Mouse (Mus musculus) common myeloid progenitor, adult 5-6 weeks (primary cell): ENCODE measurements around the gene Snd1. TPM values are rescaled to one million over a fixed set of nuclear protein-coding genes. Genes with fewer than 3 reads are reported as not detected.

Experiments used
- ATAC-seq: replicated peaks from 2 replicates; pipeline ENCODE4 v1.8.0; 2016; ENCODE audit warnings: low read depth, mild to moderate bottlenecking, moderate TSS enrichment, inconsistent platforms; ENCODE audit not compliant: poor library complexity, severe bottlenecking
- total RNA-seq: library from RNA; stranded (forward); fragments of 200-1000, 187-1606 nt; gene quantifications from 2 replicates; pipeline ENCODE4 v1.2.3, GENCODE M21; 2017

Gene Snd1
- total RNA-seq, 1 experiment from 2014 or later: 176 TPM

- no peak for ATAC-seq
Measured at GRCm38 (mm10) chr6:28681521-28682457, 206.8 kb downstream of the Snd1 start.

DNA sequence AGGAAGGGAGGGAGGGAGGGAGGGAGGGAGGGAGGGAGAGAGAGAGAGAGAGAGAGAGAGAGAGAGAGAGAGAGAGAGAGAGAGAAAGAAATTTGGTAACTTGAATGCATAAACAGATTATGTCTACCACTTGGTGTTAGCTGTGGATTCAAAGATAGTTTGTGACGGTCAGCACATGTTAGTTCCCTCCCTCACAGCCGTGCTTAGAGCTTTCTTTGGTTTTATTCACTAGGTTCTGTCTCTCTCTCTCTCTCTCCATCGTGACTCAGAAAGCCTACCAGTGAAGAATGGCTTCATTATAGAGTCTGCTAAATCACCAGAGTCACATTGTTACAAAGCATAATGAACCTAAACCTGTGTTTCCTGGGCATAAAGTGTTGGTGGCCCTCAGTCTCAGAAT, 210.1 kb downstream of the Snd1 start:
- no peak for ATAC-seq

GRCm38 (mm10) chr6:28685745-28686144, 210.8 kb downstream of the Snd1 start:
- ATAC-seq: no peak

DNA sequence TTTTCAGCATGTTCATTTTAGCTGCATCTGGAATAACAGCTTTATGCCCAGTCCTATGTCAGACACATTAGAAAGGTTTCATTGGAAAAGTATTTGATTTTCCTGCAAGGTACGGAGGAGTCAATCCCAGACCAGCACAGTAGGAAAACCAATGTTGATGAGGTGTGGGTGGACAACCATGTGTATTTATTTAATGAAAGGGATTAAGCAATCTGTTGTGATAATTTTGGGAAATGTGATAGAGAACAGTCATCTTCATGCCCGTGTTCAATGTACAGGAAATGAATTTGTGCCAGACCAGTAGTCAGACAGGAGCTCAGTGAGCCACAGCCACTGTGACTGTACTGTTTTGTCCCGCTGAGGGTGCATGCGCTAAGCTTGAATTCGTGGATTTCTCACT, 212.8 kb downstream of the Snd1 start:
- ATAC-seq: no peak

DNA sequence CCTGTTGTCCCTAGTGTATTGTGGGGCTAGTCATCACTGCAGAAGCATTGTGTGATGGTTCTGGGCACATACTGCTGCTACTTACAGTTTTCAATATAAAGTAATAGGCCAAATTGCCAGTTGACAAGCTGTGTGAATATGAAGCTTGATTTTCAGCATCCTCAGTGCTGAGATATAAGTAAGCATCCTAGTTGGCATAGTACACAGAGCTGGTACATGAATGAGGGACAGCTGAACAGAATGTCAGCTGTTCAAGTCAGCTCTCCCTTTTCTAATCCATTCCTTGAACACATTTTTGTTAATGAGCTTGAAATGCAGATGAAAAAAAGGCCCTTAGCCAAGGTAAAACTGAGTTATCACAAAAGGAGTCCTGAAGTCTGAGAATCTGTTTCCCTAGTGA, 217.7 kb downstream of the Snd1 start:
- ATAC-seq: no peak

GRCm38 (mm10) chr6:28697214-28697613, 222.3 kb downstream of the Snd1 start:
- no peak for ATAC-seq

GRCm38 (mm10) chr6:28704612-28705011, 229.7 kb downstream of the Snd1 start:
- ATAC-seq: no peak

DNA sequence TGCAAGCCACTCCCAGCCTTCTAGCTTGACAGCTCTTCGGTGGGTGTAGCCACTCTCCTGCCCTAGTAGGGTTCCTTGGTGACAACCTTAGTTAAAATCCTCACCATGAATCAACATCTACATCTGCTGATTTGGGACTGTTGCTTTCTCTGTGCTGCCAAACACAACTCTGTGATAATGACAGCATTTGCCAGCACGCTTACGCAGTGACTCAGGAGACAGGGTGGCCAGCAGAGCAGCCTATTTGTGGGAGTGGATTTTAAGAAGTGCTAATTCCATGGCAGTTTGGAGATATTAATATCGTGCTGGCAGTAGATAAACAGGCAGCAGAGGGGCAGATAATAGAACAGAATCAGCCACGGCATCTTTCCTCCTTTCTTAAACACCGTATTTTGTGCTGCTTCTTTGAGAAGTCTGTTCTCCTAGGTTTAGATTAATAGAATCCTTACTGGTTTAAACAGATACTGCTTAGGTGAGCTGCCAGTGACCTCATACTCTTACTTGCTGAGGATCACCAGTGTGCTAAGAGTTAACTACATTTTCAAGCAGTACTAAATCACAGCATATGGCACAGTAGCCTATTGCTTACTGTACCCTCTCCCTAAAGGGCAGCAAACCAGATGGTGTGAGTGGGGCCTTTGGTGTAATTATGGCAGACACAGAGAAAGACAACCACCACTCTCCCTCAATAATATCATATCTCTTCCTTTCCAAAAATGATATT, 230.6 kb downstream of the Snd1 start:
- peak; percentile 41; the same call in 1 of the 2 replicates for ATAC-seq

DNA sequence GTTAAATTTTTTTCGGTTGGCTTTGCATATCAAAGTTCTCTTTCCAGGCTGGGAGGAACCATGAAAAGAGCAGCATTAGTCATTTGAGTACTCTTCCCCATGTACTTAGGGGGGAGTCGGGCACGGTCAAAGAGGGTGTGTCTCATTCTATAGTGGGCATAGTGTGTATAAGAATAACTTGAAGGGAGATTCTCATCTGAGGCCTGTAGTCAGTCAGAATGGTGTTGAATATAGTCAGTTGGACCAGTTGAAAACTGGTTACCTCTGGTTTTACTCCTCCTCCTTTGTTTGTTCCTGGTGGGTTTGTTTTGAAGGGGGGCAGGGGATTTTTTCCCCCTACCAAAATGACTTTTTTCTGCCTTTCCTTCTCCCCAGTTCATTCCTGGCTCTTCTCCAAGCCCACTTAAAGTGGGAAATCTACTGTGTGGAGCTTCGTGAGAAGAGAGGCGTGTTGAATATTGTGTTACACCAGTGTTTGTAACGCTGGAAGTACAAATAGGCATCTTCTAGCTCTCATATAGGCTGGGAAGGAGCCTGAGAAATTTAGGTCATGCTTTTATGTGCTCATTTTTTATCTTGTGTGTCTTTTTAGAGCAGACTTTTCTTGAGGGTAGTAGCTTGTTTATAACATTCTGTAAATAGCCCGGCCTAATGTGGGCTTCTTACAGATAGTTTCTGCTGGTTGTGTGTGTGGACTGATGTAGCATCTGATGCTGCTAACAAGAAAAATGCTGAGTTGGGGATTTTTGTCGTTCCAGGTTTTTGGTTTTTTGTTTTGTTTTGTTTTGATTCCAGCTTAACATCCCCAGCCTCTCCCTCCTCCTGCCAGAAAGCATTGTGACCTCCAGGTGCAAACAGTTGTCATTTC, 231.4 kb downstream of the Snd1 start:
- no peak for ATAC-seq

GRCm38 (mm10) chr6:28706976-28707592, 232.1 kb downstream of the Snd1 start:
- peak; percentile 56; the same call in 1 of the 2 replicates for ATAC-seq

DNA sequence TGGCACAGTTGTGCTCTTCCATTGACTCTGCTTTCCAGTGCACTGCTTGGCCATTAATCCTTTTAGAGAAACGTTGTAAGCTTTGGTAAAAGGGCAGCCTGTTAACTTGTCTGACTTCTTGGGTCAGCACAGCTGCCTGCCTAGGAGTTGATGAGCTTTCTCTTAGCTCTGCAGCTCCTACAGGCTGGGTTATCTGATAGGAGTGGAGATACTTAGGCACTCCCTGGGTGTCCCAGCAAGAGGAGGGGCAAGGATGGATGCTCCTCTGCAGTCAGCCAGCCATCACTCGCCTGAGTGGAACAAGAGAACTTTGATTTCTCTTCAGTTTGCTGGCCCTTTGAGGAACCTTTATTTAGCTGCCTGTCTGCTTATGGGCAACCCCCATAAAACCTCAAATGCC, 235.1 kb downstream of the Snd1 start:
- no peak for ATAC-seq

DNA sequence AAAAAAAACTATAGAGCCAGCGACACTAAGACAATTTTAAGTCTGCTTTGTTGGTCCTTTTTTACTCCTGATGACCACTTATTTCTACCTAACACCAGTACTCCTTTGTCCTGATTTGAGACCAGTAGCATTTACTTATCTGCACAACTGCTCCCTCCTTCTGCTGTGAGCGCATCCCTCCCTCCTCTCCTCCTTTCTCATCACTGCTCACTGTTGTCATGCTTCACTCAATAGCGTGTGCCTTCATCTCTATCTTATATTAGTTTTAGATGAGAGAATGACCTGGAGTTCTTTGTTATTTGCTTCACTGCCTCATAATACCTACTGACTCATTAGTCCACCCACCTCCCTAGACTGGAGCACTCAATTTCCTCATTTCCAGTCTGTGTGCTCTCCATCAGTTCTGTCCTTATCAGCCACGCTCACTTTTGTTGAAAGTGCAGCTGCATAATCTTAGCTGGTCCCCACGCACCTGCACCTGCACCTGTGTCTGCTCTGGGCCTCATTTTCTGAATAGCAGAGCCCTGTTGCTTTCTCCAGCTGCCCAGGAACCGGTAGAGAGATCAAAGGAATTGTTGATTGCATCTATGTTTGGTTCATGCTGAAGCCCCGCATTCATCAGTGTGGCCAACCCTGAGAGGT, 242.4 kb downstream of the Snd1 start:
- ATAC-seq: no peak

DNA sequence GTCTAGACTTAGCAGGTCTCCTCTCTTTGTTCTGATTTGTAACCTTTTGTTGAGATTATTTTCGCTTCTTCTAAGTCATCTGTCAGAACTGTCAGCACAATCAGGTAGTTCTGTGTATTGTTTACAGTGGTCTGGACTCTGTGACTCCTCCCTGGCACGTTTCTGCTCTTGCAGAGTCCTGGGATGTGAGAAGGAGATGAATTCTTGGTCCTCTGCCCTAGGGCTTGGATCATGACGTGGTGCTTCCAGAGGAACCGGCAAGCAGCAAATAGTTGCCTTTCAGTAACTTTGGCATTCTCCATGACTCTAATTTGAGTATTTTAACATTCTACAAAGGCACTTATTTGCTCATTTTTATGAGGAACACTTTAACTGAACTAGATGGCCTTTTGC, 242.9 kb downstream of the Snd1 start:
- ATAC-seq: no peak

DNA sequence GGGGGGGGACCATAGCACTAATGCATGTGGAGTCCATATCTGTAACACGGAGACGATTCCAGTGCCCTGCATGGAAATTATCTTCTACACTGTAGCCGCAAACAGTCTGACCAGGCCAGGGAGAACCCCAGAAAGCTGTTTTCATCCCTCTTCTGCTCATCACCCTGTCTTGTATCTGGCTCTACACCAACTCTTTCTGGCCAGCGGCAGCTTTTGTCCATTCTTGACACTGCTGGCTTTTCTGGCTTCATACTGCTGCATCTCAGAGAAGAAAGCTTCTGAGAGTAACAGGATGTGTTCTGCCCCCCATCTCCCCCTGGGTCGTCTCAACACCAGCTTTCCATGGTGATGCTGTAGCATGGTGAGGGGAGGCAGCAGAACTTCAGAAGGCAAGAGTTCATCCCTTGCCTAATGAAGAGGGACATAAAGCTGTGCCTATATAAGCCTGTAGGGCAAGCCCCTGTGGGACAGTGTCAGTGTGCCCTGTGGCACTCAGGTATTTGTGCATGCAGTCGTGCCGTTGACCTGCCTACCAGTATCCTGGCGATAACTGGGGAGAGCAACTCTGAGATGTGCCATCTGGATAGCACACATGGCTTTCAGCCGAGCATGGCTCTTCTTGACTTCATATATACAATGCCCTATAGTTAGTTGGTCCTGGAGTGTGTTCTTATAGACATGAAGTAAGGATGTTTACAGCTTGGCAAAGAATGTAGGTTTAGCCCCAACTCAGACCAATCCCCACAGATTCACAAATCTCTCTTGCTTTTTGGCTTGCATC, 245.6 kb downstream of the Snd1 start:
- no peak for ATAC-seq

DNA sequence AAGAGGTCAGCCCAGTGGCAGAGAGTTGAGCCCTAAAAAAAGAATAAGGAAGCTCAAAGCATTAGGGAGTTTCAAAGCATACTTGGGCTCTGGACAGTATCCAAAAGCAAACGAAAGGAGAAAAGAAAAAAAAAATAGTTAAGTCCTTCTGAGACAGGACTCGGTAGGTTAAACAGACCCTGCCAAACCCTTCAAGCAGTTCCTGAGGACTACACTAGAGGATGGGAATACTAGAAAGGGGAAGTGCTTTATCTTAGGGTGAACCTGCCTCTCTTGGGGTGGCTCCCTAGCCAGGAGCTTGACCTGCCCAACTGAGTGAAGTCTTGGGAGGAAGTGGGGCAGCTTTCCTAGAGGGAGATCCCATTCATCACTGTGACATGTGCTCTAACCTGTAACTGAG, 248.1 kb downstream of the Snd1 start:
- peak; percentile 96 for ATAC-seq

- ATAC-seq: no peak
Measured at GRCm38 (mm10) chr6:28724776-28725175, 249.8 kb downstream of the Snd1 start.

- ATAC-seq: no peak
Measured at GRCm38 (mm10) chr6:28729236-28729635, 254.3 kb downstream of the Snd1 start.

DNA sequence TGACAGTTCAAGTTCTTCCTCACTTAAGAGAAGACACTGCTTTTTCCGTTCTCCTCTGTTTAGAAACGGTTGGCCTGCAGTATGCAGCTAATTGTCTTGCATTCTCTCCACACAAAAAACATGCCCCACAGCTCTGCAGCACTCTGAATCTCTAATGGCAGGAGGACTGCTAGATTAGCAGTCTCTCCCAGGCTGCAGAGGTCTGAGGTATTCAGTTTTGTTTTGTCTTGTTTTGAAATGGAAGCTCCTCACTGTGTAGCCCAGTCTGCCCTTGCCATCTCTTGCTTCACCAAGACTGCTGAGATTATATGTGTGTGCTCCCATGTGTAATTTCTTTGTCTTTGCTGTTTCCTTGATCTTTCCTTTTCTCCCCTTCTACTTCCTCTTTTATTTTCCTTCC, 254.7 kb downstream of the Snd1 start:
- ATAC-seq: 0 out of 2 replicates have a peak, but pooled peaks have one; percentile 11

DNA sequence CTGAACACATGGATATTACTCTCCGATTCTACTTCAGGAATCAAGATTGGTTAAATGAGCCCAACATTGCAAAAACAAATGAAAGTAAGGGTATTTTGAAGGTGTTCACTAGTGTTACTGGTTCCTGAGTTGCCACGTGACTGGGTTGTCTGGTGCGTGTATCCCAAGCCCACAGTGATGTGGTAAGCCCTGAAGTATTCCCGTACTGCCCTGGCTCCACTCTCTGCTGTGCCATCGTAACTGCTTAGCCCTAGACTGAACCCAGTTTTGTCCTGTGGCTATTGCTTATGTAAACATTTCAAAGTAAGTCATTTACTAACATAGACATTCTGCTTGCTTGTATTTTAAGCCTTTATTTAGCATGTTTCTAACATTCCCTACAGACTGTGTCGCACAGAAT, 256.3 kb downstream of the Snd1 start:
- no peak for ATAC-seq
